Mouse (Mus musculus) brain, embryonic 14.5 days (tissue): Measurements from ENCODE around the gene Rtp2.

Experiments
- CTCF ChIP-seq: fragments of 200-500 bp; IDR thresholded peaks from 2 replicates; pipeline ENCODE4 v1.5.1; 2012; ENCODE audit warnings: inconsistent platforms, mild to moderate bottlenecking, moderate library complexity, borderline replicate concordance; ENCODE audit not compliant: insufficient read depth, insufficient read length; ENCODE audit errors: extremely low read depth
- POLR2A ChIP-seq: fragments of 200-500 bp; IDR thresholded peaks from 2 replicates; pipeline ENCODE4 v1.6.1; 2012; ENCODE audit warnings: mild to moderate bottlenecking, inconsistent platforms, borderline replicate concordance; ENCODE audit not compliant: poor library complexity, insufficient read depth, insufficient read length, severe bottlenecking; ENCODE audit errors: extremely low read depth

GRCm38 (mm10) chr16:23895135-23895534 is 37.1 kb downstream of the Rtp2 start:
- TF ChIP-seq POLR2A (no peak), CTCF (no peak)
